Mouse (Mus musculus) intestine, embryonic 15.5 days (tissue): Measurements from ENCODE around the gene Phex. TPM values are rescaled to one million over a fixed set of nuclear protein-coding genes. Genes with fewer than 3 reads are reported as not detected.

Source experiments
- ATAC-seq: fragments of 200-750 bp; cut with Nextera tagmentation; 2 replicates; pipeline ENCODE4 v1.8.0; 2017; ENCODE audit warnings: moderate TSS enrichment, moderate library complexity
- H3K27ac ChIP-seq: fragments of 300-500 bp; sonication (generic); 2 replicates; pipeline ENCODE4 v1.5.1; 2015; ENCODE audit warnings: mild to moderate bottlenecking, inconsistent platforms
- H3K27me3 ChIP-seq: fragments of 300-500 bp; sonication (generic); replicated peaks from 2 replicates; pipeline ENCODE4 v1.6.1; 2015; ENCODE audit warnings: inconsistent platforms
- H3K36me3 ChIP-seq: fragments of 300-500 bp; sonication (generic); 2 replicates; pipeline ENCODE4 v1.6.1; 2015; ENCODE audit warnings: inconsistent platforms
- H3K4me1 ChIP-seq: fragments of 300-500 bp; sonication (generic); replicated peaks from 2 replicates; pipeline ENCODE4 v1.6.1; 2015; ENCODE audit warnings: inconsistent platforms
- H3K4me2 ChIP-seq: fragments of 300-500 bp; sonication (generic); replicated peaks from 2 replicates; pipeline ENCODE4 v1.6.1; 2015; ENCODE audit warnings: mild to moderate bottlenecking, inconsistent platforms
- H3K4me3 ChIP-seq: fragments of 300-500 bp; sonication (generic); replicated peaks from 2 replicates; pipeline ENCODE4 v1.5.1; 2015; ENCODE audit warnings: inconsistent platforms
- H3K9ac ChIP-seq: fragments of 300-500 bp; sonication (generic); 2 replicates; pipeline ENCODE4 v1.6.1; 2015; ENCODE audit warnings: inconsistent platforms
- H3K9me3 ChIP-seq: fragments of 300-500 bp; sonication (generic); 2 replicates; pipeline ENCODE4 v1.6.1; 2016; ENCODE audit warnings: inconsistent platforms
- WGBS: fragments of 180-500 bp; shearing (Covaris S2); methylation state at CpG from one replicate; pipeline ENCODE4 v1.1.7; 2015; 5-methylcytosine and 5-hydroxymethylcytosine counted together
- polyA plus RNA-seq: library from polyadenylated mRNA; unstranded; fragments of >200 nt; fragmentation: Nextera tagmentation; extraction: Ambion mirVana; gene quantifications from 2 replicates; pipeline ENCODE4 v1.2.1, GENCODE M21; 2015

The Phex gene
- polyA plus RNA-seq, 1 experiment from 2014 or later: 0.06 TPM

- H3K4me1 ChIP-seq: no peaks in the 10 kb centered on the region
- H3K9me3 ChIP-seq: no peaks in the 10 kb centered on the region
- ATAC-seq: no peak
- no peak overlapping the region for H3K4me2 ChIP-seq
- no peaks in the 10 kb centered on the region for H3K27me3 ChIP-seq
- no peak overlapping the region for H3K4me3 ChIP-seq
- H3K9ac ChIP-seq: no peak overlapping the region
- H3K36me3 ChIP-seq: no peaks in the 10 kb centered on the region
- H3K27ac ChIP-seq: no peak overlapping the region
Measured at GRCm38 (mm10) chrX:157144675-157145074, 270.4 kb downstream of the Phex start.

- Histone ChIP-seq H3K9me3 (no peaks in the 10 kb centered on the region), H3K4me2 (no peak overlapping the region), H3K27ac (no peak overlapping the region), H3K27me3 (no peaks in the 10 kb centered on the region), H3K9ac (no peak overlapping the region), H3K36me3 (no peaks in the 10 kb centered on the region), H3K4me3 (no peak overlapping the region), H3K4me1 (no peaks in the 10 kb centered on the region)
- 76% methylated on average over 6 of the region's 6 CpGs for WGBS
- ATAC-seq: no peak
Measured at GRCm38 (mm10) chrX:157139601-157140000, 275.5 kb downstream of the Phex start.

Other genes starting within 250 kb of the Phex start
- gene Sms, start 77.0 kb upstream of the Phex start, polyA plus RNA-seq: 40.2 and 46.3 TPM in 2 replicates
- gene Yy2, start 153.7 kb upstream of the Phex start, polyA plus RNA-seq: 2.7 and 4.5 TPM in 2 replicates
- gene Mbtps2, start 183.4 kb upstream of the Phex start, polyA plus RNA-seq: 19.8 and 21.4 TPM in 2 replicates